Comparison of ENCODE assay signal across 12 mouse cellular contexts in the genomic region with DNA sequence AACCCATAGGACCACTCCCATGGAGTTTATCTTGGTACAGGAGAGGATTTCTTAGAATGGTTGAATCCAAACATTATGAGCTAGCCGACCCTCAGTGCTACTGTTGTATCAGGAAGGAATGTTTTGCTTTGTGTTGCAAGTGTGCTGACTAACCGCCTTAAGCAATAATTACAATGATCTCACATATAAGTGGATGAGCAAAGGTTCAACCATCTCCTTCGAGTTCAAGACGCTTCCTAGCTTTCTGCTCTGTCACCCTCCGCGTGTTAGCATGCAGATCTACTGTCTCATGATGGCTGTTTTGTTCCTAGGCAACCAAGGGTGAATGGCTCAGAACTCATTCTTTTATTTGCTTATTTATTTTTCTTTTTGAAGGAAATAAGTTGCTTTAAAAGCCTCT.
"Had no signal": no experiment of that assay in that cellular context is flagged by ENCODE, and none has a peak within 500 bp of the region (broad histone marks: within the 10 kb centered on the region; RNA-seq: fewer than 3 reads in every experiment).

No protein-coding gene starts in this region.

- H3K27me3 ChIP-seq: midbrain, embryonic 12.5 days; neural tube, embryonic 12.5 days; stomach, embryonic 15.5 days had no signal

- DNase-seq: lung, adult 18-20 months; lung, embryonic 14.5 days; lung, postnatal 10 days; lung, postnatal 4 days; midbrain, embryonic 14.5 days; right cerebral cortex, postnatal 14 days; thymus, adult 2 months; thymus, postnatal 25 days; thymus, postnatal 4 days had no signal
